ENCODE assay signal across 8 mouse cellular contexts in genomic region chr6:31525231-31525900, GRCm38 (mm10). TPM values are rescaled to one million over a fixed set of nuclear protein-coding genes. Genes with fewer than 3 reads are reported as not detected.
DNase-seq lines count a peak whose midpoint lies in the region; ATAC-seq and TF ChIP-seq lines count a peak whose summit lies in the region.

No protein-coding gene starts in this region.

- peaks cover 8% of the 10 kb centered on the region; the same call in 1 of the 2 replicates for H3K36me3 ChIP-seq in hindbrain, embryonic 16.5 days (ENCODE audit: control insufficient read depth, insufficient read depth, low read length)
- H3K36me3 ChIP-seq in limb, embryonic 14.5 days (ENCODE audit: control insufficient read depth, insufficient read depth, low read length), result no peaks in the 10 kb centered on the region
- H3K36me3 ChIP-seq in midbrain, postnatal 0 days (ENCODE audit: insufficient read depth, low read length), result 0 out of 2 replicates have a peak, but pooled peaks cover 6% of the 10 kb centered on the region

- TF ChIP-seq POLR2A in lung, adult 2 months (IDR thresholded peaks at IDR 0.05; ENCODE audit: borderline replicate concordance, extremely low read depth, low read depth, low read length), result no peak
- no peak for TF ChIP-seq POLR2A in embryonic fibroblast, embryonic 13.5 days (IDR thresholded peaks at IDR 0.05; ENCODE audit: low read depth, low read length)
- TF ChIP-seq POLR2A in limb, embryonic 14.5 days (IDR thresholded peaks at IDR 0.05; ENCODE audit: borderline replicate concordance, extremely low read depth, insufficient read depth, insufficient read length), result no peak

- TF ChIP-seq CTCF in lung, adult 2 months (IDR thresholded peaks at IDR 0.05; ENCODE audit: insufficient read depth, low read length), result peak; percentile 92
- peak; percentile 91 for TF ChIP-seq CTCF in embryonic fibroblast, embryonic 13.5 days (IDR thresholded peaks at IDR 0.05; ENCODE audit: borderline replicate concordance, insufficient read depth, low read length)
- peak; percentile 94 for TF ChIP-seq CTCF in midbrain, postnatal 0 days (IDR thresholded peaks at IDR 0.05)

- H3K9ac ChIP-seq in hindbrain, embryonic 16.5 days (ENCODE audit: low read depth, low read length), result no peak overlapping the region
- no peak overlapping the region for H3K9ac ChIP-seq in limb, embryonic 14.5 days (ENCODE audit: low read depth, low read length, severe bottlenecking)
- no peak overlapping the region for H3K9ac ChIP-seq in midbrain, postnatal 0 days (replicated peaks; ENCODE audit: low read length, poor library complexity, severe bottlenecking)

- peak; percentile 58 for DNase-seq in lung, adult 2 months
- DNase-seq in lung, postnatal 25 days (ENCODE audit: low spot score), result no peak
- DNase-seq in adrenal gland, postnatal 25 days, result peak; percentile 53
- peak; percentile 75 for DNase-seq in limb, embryonic 14.5 days (ENCODE audit: low spot score)
- peak; percentile 76 for DNase-seq in midbrain, postnatal 0 days (ENCODE audit: low spot score)
- DNase-seq in thymus, postnatal 0 days (ENCODE audit: low spot score), result peak; percentile 70

- H3K27me3 ChIP-seq in hindbrain, embryonic 16.5 days (replicated peaks; ENCODE audit: control insufficient read depth, insufficient read depth, low read length), result no peaks in the 10 kb centered on the region
- H3K27me3 ChIP-seq in limb, embryonic 14.5 days (ENCODE audit: control insufficient read depth, insufficient read depth, low read length), result no peaks in the 10 kb centered on the region
- H3K27me3 ChIP-seq in midbrain, postnatal 0 days (ENCODE audit: insufficient read depth, low read length), result no peaks in the 10 kb centered on the region

- peaks cover 7% of the 10 kb centered on the region for H3K4me1 ChIP-seq in lung, adult 2 months (ENCODE audit: control insufficient read depth, insufficient read depth, low read length)
- no peaks in the 10 kb centered on the region for H3K4me1 ChIP-seq in embryonic fibroblast, embryonic 13.5 days (ENCODE audit: control insufficient read depth, insufficient read depth, low read length)
- peaks cover 14% of the 10 kb centered on the region for H3K4me1 ChIP-seq in hindbrain, embryonic 16.5 days (ENCODE audit: control insufficient read depth, insufficient read depth, low read depth, low read length)
- H3K4me1 ChIP-seq in limb, embryonic 14.5 days (ENCODE audit: control insufficient read depth, insufficient read depth, low read length), result no peaks in the 10 kb centered on the region; the same call in 1 of the 2 replicates
- H3K4me1 ChIP-seq in midbrain, postnatal 0 days (ENCODE audit: insufficient read depth, low read length), result peaks cover 5% of the 10 kb centered on the region; the same call in 1 of the 2 replicates

- no peaks in the 10 kb centered on the region for H3K9me3 ChIP-seq in hindbrain, embryonic 16.5 days (ENCODE audit: control insufficient read depth, low read length)
- no peaks in the 10 kb centered on the region for H3K9me3 ChIP-seq in limb, embryonic 14.5 days (ENCODE audit: control insufficient read depth, low read length)
- no peaks in the 10 kb centered on the region for H3K9me3 ChIP-seq in midbrain, postnatal 0 days (ENCODE audit: low read length)

- ATAC-seq in hindbrain, embryonic 16.5 days, result peak; percentile 61
- peak; percentile 65; the same call in 1 of the 2 replicates for ATAC-seq in limb, embryonic 14.5 days (ENCODE audit: low FRiP score, low read depth)
- ATAC-seq in midbrain, postnatal 0 days (ENCODE audit: low FRiP score), result peak; percentile 67

- H3K27ac ChIP-seq in embryonic fibroblast, embryonic 13.5 days (ENCODE audit: insufficient read depth, low read length), result no peak overlapping the region
- H3K27ac ChIP-seq in hindbrain, embryonic 16.5 days (ENCODE audit: low read depth, low read length), result no peak overlapping the region
- H3K27ac ChIP-seq in limb, embryonic 14.5 days (replicated peaks; ENCODE audit: low read depth, low read length), result no peak overlapping the region
- H3K27ac ChIP-seq in midbrain, postnatal 0 days (ENCODE audit: low read depth, low read length), result no peak overlapping the region

- no peak overlapping the region for H3K4me3 ChIP-seq in lung, adult 2 months (replicated peaks; ENCODE audit: extremely low read depth, low read depth, low read length)
- H3K4me3 ChIP-seq in embryonic fibroblast, embryonic 13.5 days (ENCODE audit: insufficient read depth, low read length), result no peak overlapping the region
- H3K4me3 ChIP-seq in hindbrain, embryonic 16.5 days (ENCODE audit: low read length), result no peak overlapping the region
- no peak overlapping the region for H3K4me3 ChIP-seq in limb, embryonic 14.5 days (replicated peaks; ENCODE audit: low read length)
- H3K4me3 ChIP-seq in midbrain, postnatal 0 days (ENCODE audit: low read depth, low read length), result no peak overlapping the region

- no peak overlapping the region for H3K4me2 ChIP-seq in hindbrain, embryonic 16.5 days (ENCODE audit: low read length)
- no peak overlapping the region for H3K4me2 ChIP-seq in limb, embryonic 14.5 days (replicated peaks; ENCODE audit: low read depth, low read length, severe bottlenecking)
- H3K4me2 ChIP-seq in midbrain, postnatal 0 days (ENCODE audit: low read depth, low read length, poor library complexity, severe bottlenecking), result no peak overlapping the region

- 66% methylated on average over 6 of the region's 6 CpGs for WGBS in lung, adult 2 months
- WGBS in hindbrain, embryonic 16.5 days, result 72% methylated on average over 6 of the region's 6 CpGs
- 63% methylated on average over 6 of the region's 6 CpGs for WGBS in limb, embryonic 14.5 days
- WGBS in midbrain, postnatal 0 days, result 63% methylated on average over 6 of the region's 6 CpGs

RNA-seq across cellular contexts. Expression of gene Podxl, which starts 38.4 kb away (rescaled TPM):
- 190 and 236 TPM in 2 replicates for polyA plus RNA-seq in lung, adult 2 months (2012; rRNA removed)
- 36.3 and 41.7 TPM in 2 replicates for total RNA-seq in adrenal gland, postnatal 25 days (2021)
- polyA plus RNA-seq in embryonic fibroblast, embryonic 13.5 days (2011; ENCODE audit: insufficient read length, low read depth, missing spikeins), result 0.15 and 0.28 TPM in 2 replicates
- polyA plus RNA-seq in hindbrain, embryonic 16.5 days (2015; fragmentation: Nextera tagmentation; extraction: Ambion mirVana), result 8.3 and 11.3 TPM in 2 replicates
- 8.3 and 8.9 TPM in 2 replicates for polyA plus RNA-seq in limb, embryonic 14.5 days (2012; rRNA removed)
- polyA plus RNA-seq in limb, embryonic 14.5 days (2014; fragmentation: Nextera tagmentation; extraction: Ambion mirVana), result 5.8 and 6.0 TPM in 2 replicates
- 15.1 and 16.3 TPM in 2 replicates for total RNA-seq in midbrain, postnatal 0 days (2014; rRNA removed)
- 5.7 and 6.0 TPM in 2 replicates for polyA plus RNA-seq in midbrain, postnatal 0 days (2015; fragmentation: Nextera tagmentation; extraction: Ambion mirVana)
- polyA plus RNA-seq in thymus, postnatal 0 days (2015; fragmentation: Nextera tagmentation; extraction: Ambion mirVana), result 1.5 and 1.6 TPM in 2 replicates

Comparison
In these comparisons a context has a peak if more than half of its experiments do, and no peak if none do; other contexts are left out.
1. RNA of gene Podxl, which starts 38.4 kb away (polyA plus RNA-seq): 190 to 236 TPM in lung, adult 2 months; 5.8 to 8.9 TPM in limb, embryonic 14.5 days, 8.3 to 11.3 TPM in hindbrain, embryonic 16.5 days, 5.7 to 6.0 TPM in midbrain, postnatal 0 days, 1.5 to 1.6 TPM in thymus, postnatal 0 days and 0.15 to 0.28 TPM in embryonic fibroblast, embryonic 13.5 days; every median in the first group is over 10 times any median in the second.
2. Peak in every context shown above with its lines, with median percentiles within 50 percentile points of each other: CTCF ChIP-seq and ATAC-seq.